Mouse (Mus musculus) neural tube, embryonic 12.5 days (tissue): ENCODE results near the gene Epb41l5. TPM values are rescaled to one million over a fixed set of nuclear protein-coding genes. Genes with fewer than 3 reads are reported as not detected.

ENCODE experiments used
- ATAC-seq: fragments of 200-750 bp; cut with Nextera tagmentation; 2 replicates; pipeline ENCODE4 v1.8.0; 2017; ENCODE audit warnings: low read depth, mild to moderate bottlenecking, moderate TSS enrichment, moderate library complexity; ENCODE audit not compliant: low FRiP score
- H3K27ac ChIP-seq: fragments of 300-500 bp; sonication (generic); 2 replicates; pipeline ENCODE4 v1.5.1; 2016
- H3K27me3 ChIP-seq: fragments of 300-500 bp; sonication (generic); replicated peaks from 2 replicates; pipeline ENCODE4 v1.6.1; 2016; ENCODE audit warnings: mild to moderate bottlenecking
- H3K36me3 ChIP-seq: fragments of 300-500 bp; sonication (generic); 2 replicates; pipeline ENCODE4 v1.6.1; 2016; ENCODE audit warnings: mild to moderate bottlenecking
- H3K4me1 ChIP-seq: fragments of 300-500 bp; sonication (generic); 2 replicates; pipeline ENCODE4 v1.6.1; 2016
- H3K4me2 ChIP-seq: fragments of 300-500 bp; sonication (generic); replicated peaks from 2 replicates; pipeline ENCODE4 v1.6.1; 2016; ENCODE audit warnings: mild to moderate bottlenecking
- H3K4me3 ChIP-seq: fragments of 300-500 bp; sonication (generic); 2 replicates; pipeline ENCODE4 v1.5.1; 2016
- H3K9ac ChIP-seq: fragments of 300-500 bp; sonication (generic); 2 replicates; pipeline ENCODE4 v1.6.1; 2016; ENCODE audit warnings: mild to moderate bottlenecking
- H3K9me3 ChIP-seq: fragments of 300-500 bp; sonication (generic); 2 replicates; pipeline ENCODE4 v1.6.1; 2016; ENCODE audit warnings: mild to moderate bottlenecking
- WGBS: fragments of 180-500 bp; shearing (Covaris S2); methylation state at CpG from one replicate; pipeline ENCODE4 v1.1.7; 2016; 5-methylcytosine and 5-hydroxymethylcytosine counted together
- polyA plus RNA-seq: library from polyadenylated mRNA; unstranded; fragments of >200 nt; fragmentation: Nextera tagmentation; extraction: Ambion mirVana; gene quantifications from 2 replicates; pipeline ENCODE4 v1.2.1, GENCODE M21; 2016

Epb41l5 gene
- polyA plus RNA-seq, 1 experiment from 2014 or later = 23.8 TPM

- H3K4me2 ChIP-seq = no peak overlapping the region
- 0 out of 2 replicates have a peak, but pooled peaks cover under 1% of the 10 kb centered on the region for H3K9me3 ChIP-seq
- WGBS = 94% methylated on average over 6 of the region's 6 CpGs
- no peaks in the 10 kb centered on the region for H3K36me3 ChIP-seq
- ATAC-seq = no peak
- no peak overlapping the region for H3K9ac ChIP-seq
- peaks cover 12% of the 10 kb centered on the region for H3K4me1 ChIP-seq
- no peaks in the 10 kb centered on the region for H3K27me3 ChIP-seq
- no peak overlapping the region for H3K4me3 ChIP-seq
- no peak overlapping the region for H3K27ac ChIP-seq
Measured at GRCm38 (mm10) chr1:119495396-119495775, 153.4 kb downstream of the Epb41l5 start.

Other genes with a start within 250 kb of the Epb41l5 start
- gene Inhbb, start 226.8 kb downstream of the Epb41l5 start, polyA plus RNA-seq = 2.1 and 3.0 TPM in 2 replicates
- gene Ralb, start 144.2 kb downstream of the Epb41l5 start, polyA plus RNA-seq = 94.1 and 95.6 TPM in 2 replicates
- 18.2 and 19.7 TPM in 2 replicates for gene Tmem185b, start 122.8 kb downstream of the Epb41l5 start, polyA plus RNA-seq
- gene Ptpn4, start 188.6 kb upstream of the Epb41l5 start, polyA plus RNA-seq = 13.0 and 14.4 TPM in 2 replicates